Mouse (Mus musculus) thymus, postnatal 36 days (tissue): ENCODE data around the gene Mreg.
A peak's percentile ranks its signal among the peaks of the same experiment; 100 is the strongest.

Experiments
- DNase-seq, 2 experiments: peaks; one replicate each; pipeline ENCODE4 v3.0.0; 2022; ENCODE audit warnings: mixed read lengths in 2 of 2

Mreg gene

GRCm38 (mm10) chr1:72188142-72188738 is 23.9 kb downstream of the Mreg start:
- DNase-seq = no peak

GRCm38 (mm10) chr1:72187486-72187885 is 24.6 kb downstream of the Mreg start:
- DNase-seq = no peak

- DNase-seq = no peak
These were observed 26.0 kb downstream of the Mreg start for GRCm38 (mm10) chr1:72186151-72186550.

- DNase-seq = no peak
These were observed 28.6 kb downstream of the Mreg start for GRCm38 (mm10) chr1:72183554-72183953.

GRCm38 (mm10) chr1:72182930-72183499 is 29.1 kb downstream of the Mreg start:
- DNase-seq = no peak

- DNase-seq = no peak
These were observed 32.2 kb downstream of the Mreg start for GRCm38 (mm10) chr1:72179947-72180346.

GRCm38 (mm10) chr1:72176239-72176638 is 35.9 kb downstream of the Mreg start:
- no peak for DNase-seq

- DNase-seq = no peak
These were observed 37.9 kb downstream of the Mreg start for GRCm38 (mm10) chr1:72174183-72174582.

GRCm38 (mm10) chr1:72173402-72174051 is 38.6 kb downstream of the Mreg start:
- no peak for DNase-seq

- no peak for DNase-seq
These were observed 39.3 kb downstream of the Mreg start for GRCm38 (mm10) chr1:72172788-72173187.

- DNase-seq = no peak
These were observed 40.9 kb downstream of the Mreg start for GRCm38 (mm10) chr1:72171001-72171860.

GRCm38 (mm10) chr1:72167024-72167423 is 45.1 kb downstream of the Mreg start:
- DNase-seq = no peak

- no peak for DNase-seq
These were observed 45.7 kb downstream of the Mreg start for GRCm38 (mm10) chr1:72166468-72166814.

- DNase-seq = no peak
These were observed 46.2 kb downstream of the Mreg start for GRCm38 (mm10) chr1:72165723-72166467.

GRCm38 (mm10) chr1:72160321-72160720 is 51.8 kb downstream of the Mreg start:
- DNase-seq = no peak

- DNase-seq = no peak
These were observed 67.1 kb downstream of the Mreg start for GRCm38 (mm10) chr1:72145041-72145440.

GRCm38 (mm10) chr1:72144426-72144825 is 67.7 kb downstream of the Mreg start:
- no peak for DNase-seq

- DNase-seq = peak; percentile 14
These were observed 70.1 kb downstream of the Mreg start for GRCm38 (mm10) chr1:72141893-72142480.

- no peak for DNase-seq
These were observed 76.0 kb downstream of the Mreg start for GRCm38 (mm10) chr1:72136101-72136500.

- DNase-seq = no peak
These were observed 77.6 kb downstream of the Mreg start for GRCm38 (mm10) chr1:72134534-72134933.

- DNase-seq = peak; percentile 64 to 76
These were observed 88.4 kb downstream of the Mreg start for GRCm38 (mm10) chr1:72123434-72124297.
